Mouse (Mus musculus): ENCODE measurements around the gene Apoe. TPM values are rescaled to one million over a fixed set of nuclear protein-coding genes. Genes with fewer than 3 reads are reported as not detected.

Apoe gene
- polyA plus RNA-seq, 1 experiment from 2014 or later: 265 TPM

DNA sequence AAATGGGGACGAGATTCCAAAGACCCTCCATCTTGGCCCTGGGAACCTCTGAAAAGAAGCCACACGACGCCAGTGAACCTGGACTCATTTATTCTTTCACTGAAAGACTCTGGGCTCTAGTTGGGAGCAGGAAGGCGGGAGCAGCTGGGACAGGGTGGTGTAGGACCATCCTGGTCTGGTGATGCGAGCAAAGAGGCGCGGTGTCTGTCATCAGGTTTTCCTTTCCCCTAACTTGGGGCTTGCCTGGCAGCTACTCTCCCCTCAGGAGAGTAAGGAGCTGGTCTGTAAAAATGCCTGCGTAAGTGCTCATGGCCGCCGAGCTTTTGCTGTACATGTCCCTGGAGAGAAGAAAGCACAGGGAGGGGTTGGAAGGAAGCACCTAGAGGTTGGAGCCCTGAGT is 27.5 kb downstream of the Apoe start:
- Histone ChIP-seq H3K27ac (replicated peaks) (no peak overlapping the region), H3K36me3 (no peaks in the 10 kb centered on the region), H3K4me3 (no peak overlapping the region), H3K27me3 (no peaks in the 10 kb centered on the region), H3K9ac (replicated peaks) (no peak overlapping the region), H3K4me2 (replicated peaks) (no peak overlapping the region), H3K4me1 (peaks cover 5% of the 10 kb centered on the region; the same call in 1 of the 2 replicates), H3K9me3 (no peaks in the 10 kb centered on the region)
- ATAC-seq (replicated peaks): no peak
- WGBS: 70% methylated on average over 10 of the region's 10 CpGs

DNA sequence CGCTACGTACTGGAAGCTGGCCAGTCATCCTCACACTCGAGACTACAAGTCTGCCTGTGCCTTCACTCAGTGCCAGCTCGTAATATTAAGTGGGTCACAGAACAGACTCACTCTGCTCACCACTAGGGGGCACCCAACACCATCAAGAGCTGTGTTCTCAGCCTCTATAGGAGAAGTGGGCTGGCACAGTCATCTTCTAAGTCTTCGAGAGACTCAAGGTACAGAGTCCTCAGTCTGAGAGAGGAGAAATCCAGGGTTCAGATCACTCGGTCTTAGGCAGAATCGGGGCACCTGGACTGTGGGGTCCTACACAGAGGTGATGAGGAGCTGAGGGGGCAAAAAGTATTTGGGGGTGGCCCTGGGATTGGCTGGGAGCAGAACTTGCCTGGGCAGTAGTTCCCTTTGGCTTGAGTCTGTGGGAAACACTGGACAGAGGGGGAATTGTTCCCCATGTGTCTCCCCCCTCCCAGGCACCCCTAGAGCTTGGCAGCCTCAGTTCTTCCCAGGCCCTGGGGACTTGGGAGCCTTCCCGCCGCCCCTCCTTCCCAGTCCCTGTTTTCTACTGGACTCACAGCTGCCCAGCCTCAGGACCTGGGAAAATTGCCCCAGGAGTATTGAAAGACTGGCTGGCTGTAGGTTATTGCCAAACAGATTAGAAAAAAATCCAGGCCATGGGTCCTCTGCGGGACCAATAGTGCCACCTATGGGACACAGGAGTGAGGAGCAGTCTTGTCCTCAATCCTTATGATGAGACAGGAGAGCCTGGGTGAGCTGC is 29.9 kb downstream of the Apoe start:
- Histone ChIP-seq H3K9ac (replicated peaks) (no peak overlapping the region), H3K9me3 (no peaks in the 10 kb centered on the region), H3K4me1 (peaks cover 13% of the 10 kb centered on the region), H3K27me3 (no peaks in the 10 kb centered on the region), H3K36me3 (no peaks in the 10 kb centered on the region), H3K27ac (replicated peaks) (peak overlapping the region; percentile 47), H3K4me3 (0 out of 2 replicates have a peak overlapping the region, but pooled peaks have one; percentile 6), H3K4me2 (replicated peaks) (peak overlapping the region; percentile 29)
- ATAC-seq (replicated peaks): peak; percentile 76
- 7% methylated on average over 10 of the region's 10 CpGs for WGBS

DNA sequence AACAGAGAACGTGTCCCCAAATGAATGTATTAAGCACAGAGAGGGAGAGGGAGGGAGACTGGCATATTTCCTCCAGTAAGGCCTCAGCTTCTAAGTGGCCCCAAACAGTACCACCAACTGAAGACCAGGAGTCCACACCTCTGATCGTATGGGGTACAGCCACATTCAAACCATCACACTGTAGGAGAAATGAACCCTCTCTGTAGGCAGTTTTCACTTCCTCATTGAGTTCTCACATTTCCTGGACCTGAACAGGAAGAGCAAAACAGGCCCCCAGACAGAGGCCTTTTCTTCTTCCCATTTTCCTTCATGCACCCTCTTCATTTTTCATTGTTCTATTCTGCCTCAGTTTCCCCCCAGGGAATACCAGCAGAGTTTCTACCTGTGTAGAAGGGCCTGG is 31.6 kb downstream of the Apoe start:
- H3K36me3 ChIP-seq: no peaks in the 10 kb centered on the region
- H3K9ac ChIP-seq (replicated peaks): no peak overlapping the region
- H3K27me3 ChIP-seq: no peaks in the 10 kb centered on the region
- WGBS: 72% methylated on average over 2 of the region's 2 CpGs
- H3K4me2 ChIP-seq (replicated peaks): no peak overlapping the region
- no peaks in the 10 kb centered on the region for H3K9me3 ChIP-seq
- H3K27ac ChIP-seq (replicated peaks): no peak overlapping the region
- H3K4me1 ChIP-seq: peaks cover 26% of the 10 kb centered on the region
- ATAC-seq (replicated peaks): no peak
- H3K4me3 ChIP-seq: no peak overlapping the region

DNA sequence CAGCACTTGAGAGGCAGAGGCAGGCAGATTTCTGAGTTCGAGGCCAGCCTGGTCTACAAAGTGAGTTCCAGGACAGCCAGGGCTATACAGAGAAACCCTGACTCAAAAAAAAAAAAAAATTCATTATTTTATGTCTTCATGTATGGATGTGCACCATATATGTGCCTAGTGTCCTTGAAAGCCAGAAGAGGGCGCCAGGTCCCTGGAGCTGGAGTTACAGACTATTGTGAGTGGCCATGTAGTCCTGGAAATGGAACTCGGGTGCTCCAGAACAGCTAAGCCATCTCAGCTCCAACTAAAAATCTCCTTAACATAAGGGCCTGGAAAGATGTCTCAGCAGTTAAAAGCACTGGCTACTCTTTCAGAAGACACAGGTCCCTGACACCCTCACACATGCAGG is 32.2 kb downstream of the Apoe start:
- H3K27ac ChIP-seq (replicated peaks): no peak overlapping the region
- H3K4me1 ChIP-seq: peaks cover 30% of the 10 kb centered on the region
- H3K4me2 ChIP-seq (replicated peaks): no peak overlapping the region
- H3K27me3 ChIP-seq: no peaks in the 10 kb centered on the region
- ATAC-seq (replicated peaks): no peak
- H3K36me3 ChIP-seq: no peaks in the 10 kb centered on the region
- H3K9me3 ChIP-seq: no peaks in the 10 kb centered on the region
- H3K4me3 ChIP-seq: no peak overlapping the region
- no peak overlapping the region for H3K9ac ChIP-seq (replicated peaks)
- 71% methylated on average over 3 of the region's 3 CpGs for WGBS

DNA sequence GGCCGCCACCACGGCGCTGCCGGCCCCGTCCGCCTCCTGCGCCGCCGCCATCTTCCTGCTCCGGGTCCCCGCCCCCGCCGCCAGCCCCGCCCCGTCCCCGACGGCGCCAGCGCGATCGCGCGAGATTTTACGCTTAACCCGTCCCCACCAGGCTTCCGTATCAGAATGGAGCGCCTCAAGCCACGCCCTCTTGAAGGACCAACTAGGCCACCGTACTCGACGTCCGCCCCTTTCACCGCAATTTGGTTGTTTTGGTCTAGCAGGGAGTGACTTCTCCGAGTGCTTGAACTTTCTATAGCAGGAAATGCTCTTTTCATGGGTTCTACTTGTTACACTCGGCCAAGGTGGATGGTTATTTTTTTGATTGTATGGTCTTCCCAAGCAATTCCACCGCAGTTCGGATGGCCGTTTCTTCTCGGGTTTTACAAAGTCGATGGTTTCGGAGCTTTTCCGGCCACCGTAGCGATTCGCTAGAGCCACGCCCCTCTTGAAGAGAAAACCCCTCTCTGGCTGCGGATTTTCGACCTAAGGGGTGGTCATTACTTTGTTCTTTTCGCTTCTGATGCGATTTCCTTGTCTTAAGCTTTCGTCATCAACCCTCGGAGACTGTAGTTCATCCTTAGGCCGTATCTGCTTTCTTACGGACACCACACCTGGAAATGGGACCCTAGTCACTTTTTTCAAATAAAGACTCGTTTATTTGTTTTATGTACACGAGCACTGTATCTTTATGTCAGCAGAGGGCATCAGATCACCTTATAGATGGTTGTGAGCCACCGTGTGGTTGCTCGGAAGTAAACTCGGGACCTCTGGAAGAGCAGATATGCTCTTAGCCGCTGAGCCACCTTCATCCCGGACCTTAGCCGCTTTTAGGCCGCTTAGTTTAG is 33.8 kb downstream of the Apoe start, which contains the start of gene Clptm1:
Clptm1 (minus strand) TSS at position 79 of the 887 bp plus-strand sequence.
- peak within 1 kb of the TSS; percentile 84 for H3K4me2 ChIP-seq (replicated peaks)
- peak within 1 kb of the TSS; percentile 95 for H3K27ac ChIP-seq (replicated peaks)
- no peaks in the 10 kb centered on the region for H3K9me3 ChIP-seq
- H3K4me1 ChIP-seq: peaks cover 30% of the 10 kb centered on the region
- peak within 1 kb of the TSS; percentile 97 for H3K4me3 ChIP-seq
- H3K9ac ChIP-seq (replicated peaks): peak within 1 kb of the TSS; percentile 97
- H3K27me3 ChIP-seq: no peaks in the 10 kb centered on the region
- no peaks in the 10 kb centered on the region for H3K36me3 ChIP-seq
- WGBS: under 1% methylated on average over 61 of the region's 63 CpGs
- ATAC-seq (replicated peaks): peak; percentile 86

DNA sequence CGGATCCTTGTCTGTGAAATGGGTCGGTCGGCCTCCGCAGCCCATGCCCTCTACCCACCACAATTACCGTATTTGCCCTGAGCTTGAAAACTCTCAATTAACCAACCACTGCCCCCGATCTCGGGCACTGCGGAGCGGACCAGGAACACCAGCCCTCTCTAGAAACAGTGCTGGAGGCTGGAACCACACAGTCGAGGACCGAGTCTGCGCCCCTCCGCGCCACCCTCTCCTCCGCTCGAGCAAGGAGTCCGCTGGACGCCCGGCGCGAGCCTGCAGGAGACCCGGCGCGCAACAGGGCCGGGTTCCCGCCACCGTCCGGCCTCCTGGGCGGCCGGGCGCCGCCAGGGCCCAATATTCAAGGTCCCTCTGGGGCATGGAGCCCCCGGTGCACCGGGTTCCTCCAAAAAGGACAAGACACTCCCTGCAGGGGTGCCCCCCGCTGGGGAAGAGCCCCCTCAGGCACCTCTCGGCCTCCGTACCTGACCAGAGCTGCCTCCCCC is 34.5 kb downstream of the Apoe start:
- peaks cover 5% of the 10 kb centered on the region; the same call in 1 of the 2 replicates for H3K36me3 ChIP-seq
- under 1% methylated on average over 36 of the region's 37 CpGs for WGBS
- peak; percentile 71 for ATAC-seq (replicated peaks)
- H3K4me3 ChIP-seq: peak overlapping the region; percentile 97
- peak overlapping the region; percentile 95 for H3K27ac ChIP-seq (replicated peaks)
- H3K27me3 ChIP-seq: no peaks in the 10 kb centered on the region
- peak overlapping the region; percentile 84 for H3K4me2 ChIP-seq (replicated peaks)
- no peaks in the 10 kb centered on the region for H3K9me3 ChIP-seq
- peak overlapping the region; percentile 97 for H3K9ac ChIP-seq (replicated peaks)
- peaks cover 30% of the 10 kb centered on the region for H3K4me1 ChIP-seq

DNA sequence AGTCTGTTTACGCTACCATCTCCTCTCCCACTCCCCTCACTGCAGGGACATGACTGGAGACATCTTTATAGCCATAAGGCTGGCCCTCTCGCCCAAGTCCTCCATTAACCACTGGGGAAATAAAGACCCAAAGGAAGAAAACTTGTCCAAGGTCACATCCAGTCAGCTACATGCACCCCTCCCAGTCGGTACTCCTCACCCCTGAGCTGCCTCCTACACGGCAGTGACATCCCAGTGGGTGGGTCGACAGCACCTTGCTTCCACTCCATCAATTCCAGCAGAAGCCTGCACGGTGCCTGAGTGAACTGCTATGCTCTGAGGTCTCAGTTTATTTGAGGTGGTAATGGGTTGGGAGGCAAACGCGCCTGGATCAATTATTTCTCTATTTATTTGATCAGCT is 35.0 kb downstream of the Apoe start:
- Histone ChIP-seq H3K4me1 (peaks cover 26% of the 10 kb centered on the region), H3K27me3 (no peaks in the 10 kb centered on the region), H3K36me3 (peaks cover 6% of the 10 kb centered on the region; the same call in 1 of the 2 replicates), H3K4me3 (peak overlapping the region; percentile 97), H3K4me2 (replicated peaks) (peak overlapping the region; percentile 84), H3K9me3 (no peaks in the 10 kb centered on the region), H3K27ac (replicated peaks) (no peak overlapping the region), H3K9ac (replicated peaks) (peak overlapping the region; percentile 97)
- WGBS: 25% methylated on average over 8 of the region's 8 CpGs
- ATAC-seq (replicated peaks): no peak

DNA sequence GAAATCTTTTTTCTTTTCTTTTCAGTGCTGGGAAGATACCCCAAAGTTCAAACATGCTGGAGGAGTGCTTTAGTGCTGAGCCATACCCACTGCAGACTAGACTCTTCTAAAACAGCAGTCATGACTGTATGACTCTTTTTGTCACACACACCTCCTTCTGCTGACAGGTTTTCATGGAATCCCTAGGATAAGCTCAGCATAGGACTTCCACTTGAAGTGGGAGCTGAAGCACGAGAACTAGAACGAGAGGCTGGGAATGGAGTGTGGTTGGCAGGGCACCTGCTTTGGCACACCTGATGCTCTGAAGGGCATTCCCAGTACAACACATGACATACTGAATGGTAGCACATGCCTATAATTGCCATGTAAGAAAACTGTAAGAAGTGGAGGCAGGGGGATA is 46.4 kb downstream of the Apoe start:
- Histone ChIP-seq H3K9me3 (no peaks in the 10 kb centered on the region), H3K4me3 (no peak overlapping the region), H3K27ac (replicated peaks) (no peak overlapping the region), H3K27me3 (no peaks in the 10 kb centered on the region), H3K9ac (replicated peaks) (no peak overlapping the region), H3K36me3 (peaks cover 70% of the 10 kb centered on the region), H3K4me1 (no peaks in the 10 kb centered on the region), H3K4me2 (replicated peaks) (no peak overlapping the region)
- ATAC-seq (replicated peaks): no peak
- WGBS: 97% methylated on average over 2 of the region's 2 CpGs

DNA sequence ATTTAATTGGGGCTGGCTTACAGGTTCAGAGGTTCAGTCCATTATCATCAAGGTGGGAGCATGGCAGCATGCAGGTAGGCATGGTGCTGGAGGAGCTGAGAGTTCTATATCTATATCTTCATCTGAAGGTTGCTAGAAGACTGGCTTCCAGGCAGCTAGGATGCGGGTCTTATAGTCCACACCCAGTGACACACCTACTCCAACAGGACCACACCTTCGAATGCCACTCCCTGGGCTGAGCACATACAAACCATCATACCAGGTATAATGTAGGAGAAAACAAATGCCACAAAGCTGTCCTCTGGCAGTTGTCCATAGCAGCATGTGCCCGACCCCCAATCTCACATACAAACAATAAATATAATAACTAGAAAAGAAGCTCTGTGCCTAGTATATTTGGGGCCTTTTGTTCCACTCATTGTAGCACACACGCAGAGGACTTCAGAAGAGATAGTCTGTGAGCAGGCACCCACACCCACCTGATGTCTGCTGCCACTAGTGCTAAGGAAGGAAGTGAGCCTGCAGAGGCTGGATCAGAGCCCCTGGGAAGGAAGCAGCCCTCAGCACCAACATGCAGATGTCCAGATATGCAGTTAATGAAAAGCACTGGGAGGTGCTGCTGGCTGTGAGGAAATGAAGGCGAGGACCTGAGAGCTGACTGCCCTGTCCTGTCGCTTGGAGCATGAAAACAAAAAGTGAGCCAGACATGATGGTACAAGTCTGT is 47.8 kb downstream of the Apoe start:
- WGBS: 90% methylated on average over 6 of the region's 6 CpGs
- Histone ChIP-seq H3K4me1 (no peaks in the 10 kb centered on the region), H3K9ac (replicated peaks) (no peak overlapping the region), H3K4me2 (replicated peaks) (no peak overlapping the region), H3K36me3 (peaks cover 77% of the 10 kb centered on the region), H3K27ac (replicated peaks) (no peak overlapping the region), H3K27me3 (no peaks in the 10 kb centered on the region), H3K4me3 (no peak overlapping the region), H3K9me3 (no peaks in the 10 kb centered on the region)
- no peak for ATAC-seq (replicated peaks)
